Mouse (Mus musculus) neural tube, embryonic 10.5 days (tissue): ENCODE measurements around the gene Cdk17.
"Not testable (repeated sequence)": the region's sequence is repeated elsewhere in the genome, so short reads cannot be mapped to it uniquely, and the experiment has no call there.

Experiments
- DNase-seq: peaks from one replicate; pipeline ENCODE4 v3.0.0-alpha.2; 2017; ENCODE audit warnings: low spot score; ENCODE audit errors: extremely low spot score

Gene Cdk17

GRCm38 (mm10) chr10:93142600-93143284 is 17.9 kb upstream of the Cdk17 start:
- DNase-seq = no peak

- no peak for DNase-seq
Measured at GRCm38 (mm10) chr10:93143285-93143985, 17.2 kb upstream of the Cdk17 start.

GRCm38 (mm10) chr10:93143986-93144314 is 16.7 kb upstream of the Cdk17 start:
- DNase-seq = no peak

GRCm38 (mm10) chr10:93144579-93144978 is 16.1 kb upstream of the Cdk17 start:
- DNase-seq = no peak

DNA sequence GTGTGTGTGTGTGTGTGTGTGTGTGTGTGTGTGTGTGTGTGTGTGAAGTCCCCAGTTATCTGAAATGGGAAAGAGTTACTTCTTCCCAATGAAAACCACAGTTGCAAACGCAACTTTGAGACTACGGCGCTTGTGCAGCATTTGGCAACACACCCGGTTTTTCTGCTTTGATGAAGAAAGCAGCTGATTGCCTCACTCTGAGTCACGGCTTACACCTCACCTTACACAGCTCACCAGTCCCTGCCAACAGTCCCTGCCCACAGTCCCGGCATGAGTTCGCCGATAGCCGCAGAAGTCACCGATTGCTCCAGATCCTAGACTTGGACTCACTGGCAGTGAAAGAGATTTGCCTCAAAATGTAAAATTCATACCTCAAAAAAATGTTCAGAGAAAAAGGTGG is 15.6 kb upstream of the Cdk17 start:
- DNase-seq = no peak

- no peak for DNase-seq
Measured at GRCm38 (mm10) chr10:93146601-93147000, 14.1 kb upstream of the Cdk17 start.

DNA sequence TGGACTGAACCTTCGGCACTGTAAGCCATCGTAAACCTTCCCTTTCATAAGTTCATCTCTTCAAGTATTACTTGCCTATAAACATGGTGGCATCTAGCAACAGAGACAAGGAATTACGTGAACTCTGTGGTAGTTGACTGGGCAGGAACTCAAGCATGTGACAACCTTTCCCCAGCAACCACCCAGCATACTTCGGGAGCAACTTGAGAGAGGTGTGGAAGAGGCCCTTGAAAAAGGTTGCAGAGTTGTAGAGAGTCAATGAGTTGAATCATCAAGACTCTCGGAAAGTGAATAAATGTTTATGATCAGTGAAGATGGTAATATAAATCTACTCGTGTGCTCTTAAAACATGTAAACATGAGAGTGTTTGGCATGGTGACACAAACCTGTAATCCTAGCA is 13.0 kb upstream of the Cdk17 start:
- no peak for DNase-seq

- no peak for DNase-seq
Measured at GRCm38 (mm10) chr10:93149597-93149996, 11.1 kb upstream of the Cdk17 start.

DNA sequence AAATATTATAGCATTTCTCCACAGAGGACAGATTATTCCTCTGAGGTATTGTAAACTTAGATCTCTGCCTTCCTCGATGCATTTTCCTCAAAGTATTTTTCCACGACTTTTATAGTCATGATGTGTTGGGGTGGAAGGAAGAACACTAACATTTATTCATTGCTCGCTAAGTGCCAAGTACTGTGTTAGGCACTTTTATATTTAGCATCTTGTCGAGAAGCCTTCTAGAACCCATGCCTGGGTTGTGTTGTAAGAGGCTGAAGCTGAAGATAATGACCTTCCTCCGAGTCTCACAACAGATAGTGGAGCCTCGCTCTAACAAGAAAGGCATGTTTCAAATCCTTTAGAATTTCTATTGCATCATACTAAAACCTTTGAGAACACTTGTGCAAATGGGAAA is 8.9 kb upstream of the Cdk17 start:
- DNase-seq = no peak

DNA sequence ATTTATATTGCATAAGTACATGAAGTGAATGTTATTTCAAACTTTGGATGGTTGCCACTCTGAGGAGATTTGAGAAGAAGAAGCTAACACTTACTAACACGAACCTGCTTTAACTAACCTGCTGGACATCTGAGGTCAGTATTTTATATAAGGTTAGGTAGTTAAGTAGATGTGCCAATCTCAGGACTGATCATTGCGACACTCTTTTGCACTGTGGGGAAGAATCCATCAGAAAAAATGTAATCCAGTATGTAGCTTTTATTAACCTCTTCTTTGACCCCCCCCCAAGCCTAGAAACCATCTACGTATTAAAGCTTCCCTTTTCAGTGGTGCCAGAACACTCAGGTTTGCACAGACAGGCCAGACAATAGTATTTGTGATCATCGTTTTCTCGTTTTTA is 8.0 kb upstream of the Cdk17 start:
- DNase-seq = no peak

DNA sequence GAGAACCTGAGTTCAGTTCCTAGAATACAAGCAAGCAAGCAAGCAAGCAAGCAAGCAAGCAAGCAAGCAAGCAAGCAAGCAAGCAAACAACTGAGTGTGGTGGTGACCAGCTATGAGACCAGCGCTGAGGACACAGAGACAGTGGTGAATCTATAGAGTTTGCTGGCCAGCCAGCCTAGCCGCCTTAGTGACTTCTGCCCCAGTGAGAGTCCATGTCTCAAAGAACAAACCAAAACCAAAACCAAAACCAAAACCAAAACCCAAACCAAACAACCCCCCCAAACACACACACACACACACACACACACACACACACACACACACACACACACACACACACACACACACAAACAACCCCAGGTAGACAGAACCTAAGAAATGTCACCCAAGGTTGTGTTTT is 7.3 kb upstream of the Cdk17 start:
- DNase-seq = not testable (repeated sequence)

DNA sequence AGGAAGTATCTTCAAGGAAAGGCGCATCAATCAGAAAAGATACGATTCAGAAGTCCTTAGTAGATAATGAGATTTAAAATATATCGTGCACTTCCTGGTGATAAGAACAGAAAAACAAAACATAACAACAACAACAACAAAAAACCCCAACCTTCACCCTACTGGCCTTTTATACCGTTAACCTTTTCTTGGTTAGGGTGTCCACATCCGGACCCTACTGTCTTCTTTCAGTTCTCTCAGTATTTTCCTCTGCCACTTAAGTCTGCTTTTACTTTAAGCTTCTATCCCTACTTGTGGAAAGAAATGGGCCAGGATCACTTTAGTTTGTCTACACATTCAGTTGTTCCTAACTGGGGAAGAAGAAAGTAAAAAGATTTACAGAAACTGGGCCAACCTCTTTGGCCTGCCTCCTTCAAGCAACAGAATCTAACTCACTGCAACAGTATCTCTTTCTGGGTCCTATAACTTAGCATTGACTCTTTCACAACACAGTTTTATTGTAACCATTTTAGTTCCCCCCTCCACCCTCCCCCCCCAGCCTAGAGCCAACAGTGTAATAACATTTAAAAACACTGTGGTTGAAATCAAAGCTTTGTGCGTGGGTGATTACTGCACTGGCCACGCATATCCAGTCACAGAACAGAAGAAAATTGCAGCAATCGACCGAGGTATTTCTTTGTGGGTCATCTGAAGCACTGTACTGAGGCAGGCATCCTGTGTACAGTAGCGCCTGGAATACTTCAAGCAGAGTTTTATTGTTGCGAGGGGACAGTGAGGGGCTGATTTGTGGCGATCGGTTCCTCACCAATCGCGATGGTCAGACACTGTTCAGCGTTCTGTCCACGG is 801 bp upstream of the Cdk17 start:
- DNase-seq = no peak

DNA sequence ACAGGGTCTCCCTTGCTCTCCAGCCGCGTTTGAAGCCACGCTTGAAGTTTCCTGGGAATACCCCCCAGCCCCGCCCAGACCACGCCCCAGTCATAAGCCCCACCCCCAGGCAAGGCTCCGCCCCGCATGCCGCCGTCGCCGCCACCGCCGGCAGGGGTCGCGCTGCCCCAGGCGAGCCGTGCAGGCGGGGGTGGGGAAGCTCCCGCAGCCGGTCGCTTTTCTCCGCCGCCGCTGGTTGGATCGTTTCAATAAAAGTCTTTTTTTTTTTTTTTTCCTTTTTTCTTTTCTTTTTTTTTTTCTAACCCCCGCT is 223 bp upstream of the Cdk17 start:
- peak; percentile 94 for DNase-seq

DNA sequence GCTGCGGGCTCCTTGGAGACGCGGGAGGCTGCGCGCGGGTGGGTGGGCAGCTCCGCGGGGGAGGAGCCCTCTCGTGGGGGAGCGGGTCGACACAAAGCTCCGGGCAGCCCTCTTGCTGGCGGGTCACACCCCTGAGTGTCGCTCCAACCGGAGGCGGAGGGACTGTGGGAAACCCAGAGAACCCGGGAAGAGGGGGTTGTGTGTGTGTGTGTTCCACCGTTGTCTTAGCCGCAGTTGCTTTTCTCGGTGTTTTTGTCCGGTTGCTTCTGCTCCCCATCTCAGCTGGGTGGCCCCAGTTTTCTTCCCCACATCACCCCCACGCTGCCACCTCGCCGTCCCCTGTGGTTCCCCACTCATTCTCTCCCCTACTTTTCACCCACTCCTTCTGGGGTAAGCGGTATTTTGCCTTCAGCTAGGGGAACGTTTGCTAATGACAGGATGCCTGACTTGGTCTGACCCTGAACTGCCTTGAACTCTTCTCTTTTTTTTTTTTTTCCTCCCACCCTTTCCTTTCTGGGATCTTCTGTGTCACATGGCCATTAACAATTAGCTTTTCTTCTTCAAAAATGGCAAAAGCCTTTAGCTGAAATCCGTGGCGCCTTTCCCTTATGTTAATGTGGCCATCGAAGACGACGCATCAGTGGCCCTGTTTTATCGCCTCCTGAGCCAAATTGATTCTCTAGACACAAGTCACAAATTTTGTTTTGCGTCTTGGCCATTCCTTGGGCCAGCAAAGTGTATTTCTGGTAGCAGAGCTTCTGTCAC is 1.0 kb downstream of the Cdk17 start:
- DNase-seq = peak; percentile 73

DNA sequence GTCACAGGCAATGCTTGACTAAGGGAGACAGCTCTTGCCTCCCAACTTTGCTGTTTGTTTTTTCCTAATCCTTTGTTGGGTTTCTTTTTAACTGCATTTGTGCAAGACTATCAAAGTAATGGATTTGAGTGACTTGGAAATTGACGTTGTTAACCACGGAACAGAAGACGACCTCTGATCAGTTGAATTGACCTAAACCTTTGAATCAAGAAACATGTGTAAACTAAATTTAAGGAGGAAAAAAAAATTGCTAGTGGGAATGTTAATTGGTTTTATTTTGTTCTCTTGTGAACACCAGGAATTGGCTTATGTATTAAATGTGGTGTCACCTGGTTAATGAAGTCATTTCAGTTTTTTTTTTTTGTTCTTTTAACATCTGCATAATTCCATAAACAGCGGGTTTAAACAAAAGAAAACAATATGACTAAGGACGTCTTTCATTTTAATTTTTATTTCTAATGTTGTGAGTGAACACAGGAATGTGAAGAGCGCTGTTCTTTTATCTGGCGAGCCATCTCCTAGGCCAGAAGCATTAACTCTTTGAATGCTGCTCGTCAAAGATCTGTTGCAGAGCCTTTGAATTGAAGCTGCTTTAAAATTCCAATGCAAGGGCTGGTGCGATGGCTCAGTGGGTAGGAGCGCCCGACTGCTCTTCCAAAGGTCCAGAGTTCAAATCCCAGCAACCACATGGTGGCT is 1.7 kb downstream of the Cdk17 start:
- no peak for DNase-seq

DNA sequence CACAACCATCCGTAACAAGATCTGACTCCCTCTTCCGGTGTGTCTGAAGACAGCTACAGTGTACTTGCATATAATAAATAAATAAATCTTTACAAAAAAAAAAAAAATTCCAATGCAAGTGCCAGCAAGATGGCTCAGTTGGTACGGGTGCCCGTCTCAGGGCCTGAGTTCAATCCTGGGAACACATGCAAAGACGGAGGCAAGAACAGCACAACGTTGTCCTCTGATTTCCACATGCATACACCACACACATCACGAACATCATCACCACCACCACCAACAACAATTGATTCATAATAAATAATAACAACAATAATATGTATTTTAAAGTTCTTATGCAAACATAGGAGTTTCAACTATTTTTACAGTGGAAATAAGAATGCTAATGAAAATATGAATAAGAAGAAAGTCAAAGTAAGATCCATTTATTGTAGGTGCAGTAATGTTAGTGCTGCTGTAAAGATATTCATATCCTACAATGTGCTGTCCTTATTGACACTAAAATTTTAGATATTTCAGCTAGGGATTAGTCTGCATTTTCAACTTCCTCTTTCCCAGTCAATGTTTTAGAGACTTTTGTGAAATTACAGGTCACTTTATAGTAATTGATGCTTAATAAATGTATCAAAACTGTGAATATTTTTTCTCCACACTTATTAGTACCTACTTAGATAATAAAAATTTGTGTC is 2.4 kb downstream of the Cdk17 start:
- no peak for DNase-seq

- DNase-seq = no peak
Measured at GRCm38 (mm10) chr10:93163711-93164488, 3.2 kb downstream of the Cdk17 start.

GRCm38 (mm10) chr10:93165416-93166381 is 5.0 kb downstream of the Cdk17 start:
- no peak for DNase-seq

DNA sequence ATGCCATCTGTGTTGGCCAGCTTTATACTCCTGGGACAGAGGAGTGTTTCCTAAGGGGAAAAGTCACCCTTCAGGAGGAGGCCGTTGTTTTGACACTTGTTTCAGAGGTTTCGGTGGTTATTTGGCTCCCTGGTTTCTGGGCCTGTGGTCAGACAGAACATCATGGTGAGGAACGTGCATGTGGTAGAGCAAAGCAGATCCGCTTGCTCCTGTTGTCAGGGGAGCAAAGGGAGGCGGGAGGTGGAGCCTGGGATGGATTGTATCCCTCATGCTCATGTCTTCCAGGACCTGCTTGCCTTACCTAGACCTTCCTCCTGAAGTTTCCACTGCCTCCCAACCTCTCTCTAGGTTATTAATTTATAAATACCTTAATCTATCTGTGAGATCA is 5.7 kb downstream of the Cdk17 start:
- peak; percentile 37 for DNase-seq
